Mouse (Mus musculus) A20 (cell line): ENCODE measurements around the gene Rab3a.

Source experiments
- DNase-seq: peaks from one replicate; pipeline ENCODE4 v3.0.0-alpha.2; 2011; ENCODE audit warnings: low read depth, low spot score

The Rab3a gene

GRCm38 (mm10) chr8:70742176-70742575 lies 12.3 kb upstream of the Rab3a start:
- DNase-seq: no peak

GRCm38 (mm10) chr8:70742981-70743655 lies 11.4 kb upstream of the Rab3a start:
- DNase-seq: no peak

GRCm38 (mm10) chr8:70743656-70744590 lies 10.6 kb upstream of the Rab3a start:
- peak; percentile 56 for DNase-seq

- peak; percentile 86 for DNase-seq
These were observed 9.7 kb upstream of the Rab3a start for GRCm38 (mm10) chr8:70744806-70745205.

GRCm38 (mm10) chr8:70745691-70746220 lies 8.7 kb upstream of the Rab3a start:
- DNase-seq: no peak

GRCm38 (mm10) chr8:70746676-70747075 lies 7.8 kb upstream of the Rab3a start:
- no peak for DNase-seq

- no peak for DNase-seq
These were observed 7.1 kb upstream of the Rab3a start for GRCm38 (mm10) chr8:70747211-70747890.

GRCm38 (mm10) chr8:70748246-70749096 lies 6.0 kb upstream of the Rab3a start:
- no peak for DNase-seq

GRCm38 (mm10) chr8:70749097-70749674 lies 5.3 kb upstream of the Rab3a start:
- DNase-seq: no peak

GRCm38 (mm10) chr8:70750128-70750680 lies 4.3 kb upstream of the Rab3a start:
- no peak for DNase-seq

GRCm38 (mm10) chr8:70752000-70752764 lies 2.3 kb upstream of the Rab3a start:
- peak; percentile 84 for DNase-seq

- peak; percentile 82 for DNase-seq
These were observed 1.3 kb upstream of the Rab3a start for GRCm38 (mm10) chr8:70753151-70753550.

- peak; percentile 50 for DNase-seq
These were observed 587 bp downstream of the Rab3a start for GRCm38 (mm10) chr8:70754871-70755660.

- DNase-seq: no peak
These were observed 1.4 kb downstream of the Rab3a start for GRCm38 (mm10) chr8:70755661-70756475.

- no peak for DNase-seq
These were observed 2.1 kb downstream of the Rab3a start for GRCm38 (mm10) chr8:70756476-70757040.

GRCm38 (mm10) chr8:70757523-70758307 lies 3.2 kb downstream of the Rab3a start:
- peak; percentile 63 for DNase-seq

- DNase-seq: no peak
These were observed 3.8 kb downstream of the Rab3a start for GRCm38 (mm10) chr8:70758308-70758615.
